Mouse (Mus musculus): ENCODE data around the gene 1810024B03Rik. TPM values are rescaled to one million over a fixed set of nuclear protein-coding genes. Genes with fewer than 3 reads are reported as not detected.
"Not testable (repeated sequence)": the region's sequence is repeated elsewhere in the genome, so short reads cannot be mapped to it uniquely, and the experiment has no call there.

Gene 1810024B03Rik
- polyA plus RNA-seq, 1 experiment from 2014 or later, result 1.1 TPM

DNA sequence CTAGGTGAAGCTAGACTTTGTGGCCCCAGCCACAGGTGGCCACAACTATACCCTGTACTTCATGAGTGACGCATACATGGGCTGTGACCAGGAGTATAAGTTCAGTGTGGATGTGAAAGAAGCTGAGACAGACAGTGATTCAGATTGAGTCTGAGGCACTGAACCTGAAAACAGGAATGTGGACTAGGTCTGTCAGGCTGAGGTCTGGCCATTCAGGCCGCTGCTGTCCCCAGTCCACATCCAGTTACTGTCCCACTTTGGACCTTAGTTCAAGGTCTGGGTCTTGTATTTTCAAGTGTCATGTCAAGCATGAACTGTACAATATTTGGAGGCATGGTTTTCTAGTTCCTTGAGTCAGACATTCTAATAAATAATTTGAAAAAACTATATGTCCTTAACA lies 32.0 kb upstream of the 1810024B03Rik start:
- no peak for ATAC-seq (ENCODE audit: extremely low read depth, insufficient number of reproducible peaks, low FRiP score, low TSS enrichment)
- H3K9me3 ChIP-seq, result no peaks in the 10 kb centered on the region
- WGBS, result 89% methylated on average over 2 of the region's 2 CpGs
- no peak overlapping the region for H3K27ac ChIP-seq (replicated peaks)
- H3K27me3 ChIP-seq (replicated peaks), result no peaks in the 10 kb centered on the region
- no peak overlapping the region for H3K9ac ChIP-seq
- H3K4me2 ChIP-seq, result no peak overlapping the region
- peaks cover 9% of the 10 kb centered on the region; the same call in 1 of the 2 replicates for H3K4me1 ChIP-seq
- H3K4me3 ChIP-seq, result no peak overlapping the region
- H3K36me3 ChIP-seq, result peaks cover 97% of the 10 kb centered on the region

DNA sequence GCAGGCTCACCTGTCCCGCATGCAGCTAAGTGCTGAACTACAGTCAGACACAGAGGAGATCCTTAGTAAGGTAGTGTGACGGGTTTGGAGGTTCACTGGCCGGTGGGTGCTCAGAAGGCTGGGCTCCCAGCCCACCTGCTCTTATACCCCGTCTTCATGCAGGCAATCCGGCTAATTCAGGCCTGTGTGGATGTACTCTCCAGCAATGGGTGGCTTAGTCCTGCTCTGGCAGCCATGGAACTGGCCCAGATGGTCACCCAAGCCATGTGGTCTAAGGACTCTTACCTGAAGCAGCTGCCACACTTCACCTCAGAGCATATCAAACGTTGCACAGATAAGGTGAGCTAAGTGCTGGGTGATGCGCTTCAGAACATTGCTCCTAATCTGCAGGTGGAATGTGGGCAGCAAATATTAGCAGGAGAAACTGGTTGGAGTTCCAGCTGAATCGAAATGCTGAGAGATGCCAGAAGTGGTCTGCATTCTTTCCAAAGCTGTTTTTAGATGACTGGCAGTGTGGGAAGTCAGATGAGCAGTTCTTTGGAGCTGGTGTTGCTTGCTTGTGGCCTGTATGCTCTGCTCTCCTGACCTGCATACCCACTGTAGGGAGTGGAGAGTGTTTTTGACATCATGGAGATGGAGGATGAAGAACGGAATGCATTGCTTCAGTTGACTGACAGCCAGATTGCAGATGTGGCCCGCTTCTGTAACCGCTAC lies 30.0 kb upstream of the 1810024B03Rik start:
- peak overlapping the region; percentile 73 for H3K27ac ChIP-seq (replicated peaks)
- no peak overlapping the region for H3K4me3 ChIP-seq
- peaks cover 99% of the 10 kb centered on the region for H3K36me3 ChIP-seq
- H3K4me1 ChIP-seq, result peaks cover 9% of the 10 kb centered on the region; the same call in 1 of the 2 replicates
- no peak; the same call in 1 of the 2 replicates for ATAC-seq (ENCODE audit: extremely low read depth, insufficient number of reproducible peaks, low FRiP score, low TSS enrichment)
- no peaks in the 10 kb centered on the region for H3K9me3 ChIP-seq
- H3K4me2 ChIP-seq, result no peak overlapping the region
- 73% methylated on average over 11 of the region's 11 CpGs for WGBS
- no peak overlapping the region for H3K9ac ChIP-seq
- no peaks in the 10 kb centered on the region for H3K27me3 ChIP-seq (replicated peaks)

DNA sequence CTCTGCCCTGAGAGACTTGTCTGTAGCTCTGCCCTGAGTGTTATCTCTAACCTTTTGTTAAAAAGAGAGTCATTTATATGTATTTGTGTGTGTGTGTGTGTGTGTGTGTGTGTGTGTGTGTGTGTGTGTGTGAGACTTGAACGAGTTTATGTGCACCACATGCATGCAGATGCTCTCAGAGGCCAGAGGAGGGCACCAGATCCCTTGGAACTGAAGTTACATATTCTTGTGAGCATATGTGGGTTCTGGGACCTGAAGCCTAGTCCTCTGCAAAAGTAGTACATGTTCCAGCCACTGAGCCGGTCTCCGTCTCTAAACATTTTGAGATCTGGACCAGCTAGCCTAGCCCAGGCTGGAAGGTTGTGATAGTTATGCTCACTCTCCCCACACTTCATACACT lies 17.2 kb upstream of the 1810024B03Rik start:
- Histone ChIP-seq H3K36me3 (peaks cover 98% of the 10 kb centered on the region), H3K27me3 (replicated peaks) (no peaks in the 10 kb centered on the region), H3K27ac (replicated peaks) (no peak overlapping the region), H3K9ac (no peak overlapping the region), H3K4me3 (no peak overlapping the region), H3K9me3 (no peaks in the 10 kb centered on the region), H3K4me2 (no peak overlapping the region), H3K4me1 (no peaks in the 10 kb centered on the region)
- WGBS, result 95% methylated on average over 3 of the region's 3 CpGs
- ATAC-seq (ENCODE audit: extremely low read depth, insufficient number of reproducible peaks, low FRiP score, low TSS enrichment), result no peak

DNA sequence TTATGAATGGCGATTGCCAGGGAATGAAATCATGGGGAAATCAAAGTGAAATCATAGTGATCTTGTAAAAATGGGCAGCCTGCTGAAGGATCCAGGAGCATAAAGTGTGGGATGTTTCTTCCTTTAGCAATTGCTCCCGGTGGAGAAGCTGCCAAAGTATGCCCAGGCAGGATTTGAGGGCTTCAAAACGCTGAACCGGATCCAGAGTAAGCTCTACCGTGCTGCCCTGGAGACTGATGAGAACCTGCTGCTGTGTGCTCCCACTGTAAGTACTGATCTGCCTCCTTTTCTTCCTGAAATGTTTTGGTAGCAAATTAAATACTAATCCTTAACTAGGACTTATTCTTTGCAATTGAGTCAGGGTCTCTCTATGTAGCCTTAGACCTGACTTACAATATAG lies 9.7 kb upstream of the 1810024B03Rik start:
- Histone ChIP-seq H3K27me3 (replicated peaks) (no peaks in the 10 kb centered on the region), H3K27ac (replicated peaks) (no peak overlapping the region), H3K4me3 (no peak overlapping the region), H3K4me1 (no peaks in the 10 kb centered on the region), H3K4me2 (no peak overlapping the region), H3K9me3 (no peaks in the 10 kb centered on the region), H3K9ac (no peak overlapping the region), H3K36me3 (peaks cover 99% of the 10 kb centered on the region)
- ATAC-seq (ENCODE audit: extremely low read depth, insufficient number of reproducible peaks, low FRiP score, low TSS enrichment), result no peak
- WGBS, result 97% methylated on average over 5 of the region's 5 CpGs

DNA sequence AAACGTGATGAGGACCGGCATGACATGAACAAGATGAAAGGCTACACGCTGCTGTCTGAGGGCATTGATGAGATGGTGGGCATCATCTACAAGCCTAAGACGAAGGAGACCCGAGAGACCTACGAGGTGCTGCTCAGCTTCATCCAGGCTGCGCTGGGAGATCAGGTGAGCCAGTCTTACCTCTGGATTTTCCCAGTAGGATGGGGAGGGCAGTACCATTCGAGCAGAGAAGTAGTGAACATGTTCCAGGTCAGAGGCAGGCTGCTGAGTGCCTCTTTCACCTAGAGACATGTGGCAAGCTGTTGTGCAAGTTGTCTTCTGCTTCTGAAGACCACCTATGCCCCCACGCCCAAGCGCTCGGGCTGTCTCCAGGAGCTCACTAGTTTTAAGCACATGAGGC lies 2.6 kb upstream of the 1810024B03Rik start:
- H3K4me1 ChIP-seq, result peaks cover 20% of the 10 kb centered on the region
- H3K4me2 ChIP-seq, result no peak overlapping the region
- H3K4me3 ChIP-seq, result no peak overlapping the region
- no peak overlapping the region for H3K27ac ChIP-seq (replicated peaks)
- H3K27me3 ChIP-seq (replicated peaks), result no peaks in the 10 kb centered on the region
- no peak for ATAC-seq (ENCODE audit: extremely low read depth, insufficient number of reproducible peaks, low FRiP score, low TSS enrichment)
- no peak overlapping the region for H3K9ac ChIP-seq
- 94% methylated on average over 11 of the region's 11 CpGs for WGBS
- peaks cover 60% of the 10 kb centered on the region for H3K36me3 ChIP-seq
- H3K9me3 ChIP-seq, result no peaks in the 10 kb centered on the region

DNA sequence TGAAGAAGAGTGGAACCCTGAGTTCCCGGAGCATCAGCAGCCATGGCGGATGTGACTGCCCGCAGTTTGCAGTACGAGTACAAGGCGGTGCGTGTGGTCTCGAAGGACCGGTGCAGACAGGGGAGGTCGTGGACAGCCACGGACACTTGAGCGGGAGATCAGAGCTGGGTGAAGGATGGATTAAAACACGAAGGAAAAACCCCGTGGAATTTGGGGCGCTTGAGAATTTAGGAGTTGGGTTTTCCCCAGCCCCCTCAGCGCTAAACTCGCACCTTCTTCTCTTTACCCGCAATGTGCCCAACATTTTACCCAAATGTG lies 331 bp upstream of the 1810024B03Rik start:
- H3K36me3 ChIP-seq, result peaks cover 37% of the 10 kb centered on the region
- peak overlapping the region; percentile 95 for H3K4me3 ChIP-seq
- no peaks in the 10 kb centered on the region for H3K27me3 ChIP-seq (replicated peaks)
- H3K4me1 ChIP-seq, result peaks cover 20% of the 10 kb centered on the region
- 0% methylated on average over 17 of the region's 17 CpGs for WGBS
- peak overlapping the region; percentile 91 for H3K4me2 ChIP-seq
- peak overlapping the region; percentile 93 for H3K9ac ChIP-seq
- no peaks in the 10 kb centered on the region for H3K9me3 ChIP-seq
- no peak for ATAC-seq (ENCODE audit: extremely low read depth, insufficient number of reproducible peaks, low FRiP score, low TSS enrichment)
- peak overlapping the region; percentile 72 for H3K27ac ChIP-seq (replicated peaks)

DNA sequence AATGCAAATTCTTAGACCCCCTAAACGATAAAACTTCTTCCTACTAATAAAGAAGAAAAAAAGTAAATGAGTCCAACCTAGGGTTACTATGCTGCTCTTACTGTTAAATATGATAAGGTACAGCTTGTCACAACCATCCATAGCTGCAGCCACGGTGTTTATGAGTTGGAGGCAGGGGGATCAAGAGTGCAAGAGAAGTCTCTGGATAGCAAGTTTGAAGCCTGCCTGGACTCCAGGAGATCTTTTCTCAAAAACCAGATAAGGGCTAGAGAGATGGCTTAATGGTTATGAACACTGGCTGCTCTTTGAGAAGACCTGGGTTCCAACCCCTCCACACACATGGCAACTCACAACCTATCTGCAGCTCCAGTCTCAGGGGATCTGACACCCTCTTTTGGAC lies 1.2 kb downstream of the 1810024B03Rik start:
- no peak overlapping the region for H3K9ac ChIP-seq
- peaks cover 30% of the 10 kb centered on the region for H3K36me3 ChIP-seq
- H3K4me2 ChIP-seq, result 0 out of 2 replicates have a peak overlapping the region, but pooled peaks have one; percentile 91
- H3K27ac ChIP-seq (replicated peaks), result no peak overlapping the region
- WGBS, result 84% methylated on average over 2 of the region's 2 CpGs
- no peak overlapping the region for H3K4me3 ChIP-seq
- H3K27me3 ChIP-seq (replicated peaks), result no peaks in the 10 kb centered on the region
- peaks cover 20% of the 10 kb centered on the region for H3K4me1 ChIP-seq
- no peak for ATAC-seq (ENCODE audit: extremely low read depth, insufficient number of reproducible peaks, low FRiP score, low TSS enrichment)
- no peaks in the 10 kb centered on the region for H3K9me3 ChIP-seq

DNA sequence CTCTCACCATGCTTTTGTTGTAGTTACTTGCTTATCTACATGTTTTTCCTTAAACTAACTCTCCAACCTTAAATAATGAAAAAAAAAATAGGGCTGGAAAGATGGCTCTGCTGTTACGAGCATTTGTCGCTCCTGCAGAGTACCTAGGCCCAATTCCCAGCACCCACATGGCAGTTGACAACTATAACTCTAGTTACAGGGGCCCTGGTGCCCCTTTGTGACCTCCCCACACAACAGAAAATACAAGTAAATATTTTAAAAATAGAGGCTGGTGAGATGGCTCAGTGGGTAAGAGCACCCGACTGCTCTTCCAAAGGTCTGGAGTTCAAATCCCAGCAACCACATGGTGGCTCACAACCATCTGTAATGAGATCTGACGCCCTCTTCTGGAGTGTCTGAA lies 2.1 kb downstream of the 1810024B03Rik start:
- H3K9ac ChIP-seq; H3K27ac ChIP-seq (replicated peaks); H3K4me2 ChIP-seq; H3K27me3 ChIP-seq (replicated peaks); ATAC-seq (ENCODE audit: extremely low read depth, insufficient number of reproducible peaks, low FRiP score, low TSS enrichment); H3K9me3 ChIP-seq; H3K4me3 ChIP-seq: not testable (repeated sequence)
- peaks cover 20% of the 10 kb centered on the region for H3K4me1 ChIP-seq
- peaks cover 24% of the 10 kb centered on the region for H3K36me3 ChIP-seq
- 76% methylated on average over 4 of the region's 4 CpGs for WGBS

DNA sequence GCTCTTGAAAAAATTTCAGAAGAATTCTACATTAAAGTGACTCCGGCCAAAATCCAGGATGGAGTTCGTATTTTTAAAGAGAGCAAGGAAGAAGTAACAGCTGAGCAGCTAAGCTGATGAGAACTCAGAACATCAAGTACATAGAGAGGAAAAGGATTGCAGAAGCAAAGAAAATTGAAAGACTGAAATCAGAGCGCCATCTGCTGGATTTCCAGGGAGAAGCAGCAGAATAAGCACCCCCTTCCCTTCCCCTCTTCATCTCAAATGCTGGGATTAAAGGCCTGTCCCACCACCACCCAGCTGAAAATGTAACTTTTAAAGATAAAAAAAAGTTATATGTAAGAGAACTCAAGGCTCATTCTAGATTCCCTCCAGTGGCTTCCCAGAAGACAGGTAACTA lies 3.1 kb downstream of the 1810024B03Rik start:
- H3K27me3 ChIP-seq (replicated peaks), result no peaks in the 10 kb centered on the region
- H3K27ac ChIP-seq (replicated peaks), result no peak overlapping the region

DNA sequence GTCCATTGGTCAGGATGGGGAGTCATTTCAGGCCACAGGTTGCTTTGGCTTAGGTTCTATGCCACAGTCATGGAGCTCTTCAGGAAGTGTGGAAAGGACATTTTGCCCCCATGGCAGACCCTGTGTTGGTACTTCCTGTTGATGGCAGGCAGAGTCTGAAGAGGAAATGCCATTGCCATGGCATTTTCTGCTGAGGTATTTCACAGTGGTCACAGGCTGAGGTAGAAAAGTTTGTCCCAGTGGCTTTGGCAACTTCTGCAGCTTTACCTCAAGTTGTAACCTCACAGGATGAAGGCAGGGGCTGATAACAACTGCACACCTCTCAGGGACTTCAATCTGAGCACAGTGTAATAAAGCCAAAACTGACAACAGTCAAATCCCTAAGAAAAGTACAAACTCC lies 18.5 kb downstream of the 1810024B03Rik start:
- Histone ChIP-seq H3K36me3 (no peaks in the 10 kb centered on the region), H3K4me1 (no peaks in the 10 kb centered on the region), H3K4me2 (no peak overlapping the region), H3K9me3 (no peaks in the 10 kb centered on the region), H3K4me3 (no peak overlapping the region), H3K27me3 (replicated peaks) (peaks cover 13% of the 10 kb centered on the region; the same call in 1 of the 2 replicates), H3K9ac (no peak overlapping the region), H3K27ac (replicated peaks) (no peak overlapping the region)
- no peak for ATAC-seq (ENCODE audit: extremely low read depth, insufficient number of reproducible peaks, low FRiP score, low TSS enrichment)

More for the DNA sequence above, 3.1 kb downstream of the 1810024B03Rik start:
- ATAC-seq (ENCODE audit: extremely low read depth, insufficient number of reproducible peaks, low FRiP score, low TSS enrichment), result no peak
- H3K4me2 ChIP-seq, result no peak overlapping the region
- H3K4me3 ChIP-seq, result no peak overlapping the region
- H3K9me3 ChIP-seq, result no peaks in the 10 kb centered on the region
- H3K9ac ChIP-seq, result no peak overlapping the region
- 21% methylated on average over 3 of the region's 3 CpGs for WGBS
- peaks cover 21% of the 10 kb centered on the region for H3K36me3 ChIP-seq
- H3K4me1 ChIP-seq, result peaks cover 20% of the 10 kb centered on the region

DNA sequence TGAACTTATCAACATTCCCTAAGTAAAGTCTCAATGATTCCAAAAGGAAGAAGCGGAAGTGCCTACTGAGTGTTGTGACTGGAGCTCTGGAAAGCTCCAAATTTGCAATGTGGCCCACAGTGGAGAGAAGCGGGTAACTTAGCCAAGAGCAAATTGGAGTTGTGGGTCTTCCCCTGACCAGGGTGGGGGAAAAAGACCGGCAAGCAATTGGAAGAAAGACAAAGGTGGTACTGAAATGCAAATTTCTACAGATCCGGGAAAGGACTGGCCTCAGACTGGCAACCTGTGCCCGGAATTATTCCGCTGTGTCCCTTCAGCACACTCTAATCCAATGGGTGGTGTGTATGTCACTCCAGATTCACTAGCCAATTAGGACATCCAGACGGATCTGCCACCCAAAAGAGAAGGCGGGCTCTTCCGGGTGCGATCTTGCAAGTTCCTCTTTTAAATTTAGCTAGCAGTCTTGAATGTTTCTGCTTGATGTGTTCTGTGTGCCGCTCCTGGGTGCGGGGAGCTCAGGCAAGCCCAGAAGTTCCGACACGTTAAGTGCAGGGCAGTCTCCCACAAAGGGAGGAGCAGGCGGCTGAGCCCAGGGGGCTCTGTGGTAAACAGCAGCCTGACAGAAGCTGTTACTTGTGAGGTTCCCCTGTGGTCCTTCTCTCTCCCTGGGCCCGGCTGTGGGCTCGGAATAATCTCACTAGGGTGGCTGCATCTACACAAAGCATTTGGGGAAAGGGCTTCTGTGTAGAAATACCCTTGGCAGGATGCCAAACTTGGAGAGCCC lies 25.3 kb downstream of the 1810024B03Rik start:
- Histone ChIP-seq H3K4me1 (peaks cover 8% of the 10 kb centered on the region; the same call in 1 of the 2 replicates), H3K27ac (replicated peaks) (peak overlapping the region; percentile 89), H3K9me3 (no peaks in the 10 kb centered on the region), H3K4me2 (peak overlapping the region; percentile 85), H3K9ac (peak overlapping the region; percentile 91), H3K36me3 (no peaks in the 10 kb centered on the region), H3K27me3 (replicated peaks) (peaks cover 18% of the 10 kb centered on the region), H3K4me3 (peak overlapping the region; percentile 72)
- ATAC-seq (ENCODE audit: extremely low read depth, insufficient number of reproducible peaks, low FRiP score, low TSS enrichment), result peak; percentile 90
- 3% methylated on average over 17 of the region's 17 CpGs for WGBS
